Mouse (Mus musculus) left cerebral cortex, adult 8-10 months (tissue): ENCODE data around the gene Cct4. TPM values are rescaled to one million over a fixed set of nuclear protein-coding genes. Genes with fewer than 3 reads are reported as not detected.

Experiments
- DNase-seq, 2 experiments: peaks; one replicate each; pipeline ENCODE4 v3.0.0; 2022; ENCODE audit warnings: low spot score in 2 of 2
- total RNA-seq, 4 experiments: library from RNA; stranded (reverse); gene quantifications; 2 replicates each; pipeline ENCODE4 v1.2.4; 2022

Cct4 gene
- total RNA-seq, 4 experiments from 2014 or later, result 89.2 to 103 (median 95.6) TPM

DNA sequence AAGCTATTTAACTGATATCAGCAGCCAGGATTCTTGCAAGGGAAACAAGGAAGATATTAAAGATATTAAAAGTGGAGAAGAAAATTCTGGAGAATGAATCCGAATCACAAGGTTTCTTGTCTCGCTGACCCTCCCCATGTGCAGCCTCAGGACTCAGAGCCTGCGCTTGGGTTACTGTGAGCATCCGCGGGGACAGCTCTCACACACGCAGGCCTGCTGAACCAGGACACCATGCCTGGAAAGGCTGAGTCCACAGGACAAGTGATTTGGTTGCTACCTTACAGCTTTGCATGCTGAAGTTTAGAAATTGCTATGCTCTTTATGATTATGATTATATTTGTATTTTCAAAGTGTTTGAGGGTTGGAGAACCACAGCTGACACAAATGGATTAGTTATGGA lies 39.1 kb downstream of the Cct4 start:
- DNase-seq, result no peak

DNA sequence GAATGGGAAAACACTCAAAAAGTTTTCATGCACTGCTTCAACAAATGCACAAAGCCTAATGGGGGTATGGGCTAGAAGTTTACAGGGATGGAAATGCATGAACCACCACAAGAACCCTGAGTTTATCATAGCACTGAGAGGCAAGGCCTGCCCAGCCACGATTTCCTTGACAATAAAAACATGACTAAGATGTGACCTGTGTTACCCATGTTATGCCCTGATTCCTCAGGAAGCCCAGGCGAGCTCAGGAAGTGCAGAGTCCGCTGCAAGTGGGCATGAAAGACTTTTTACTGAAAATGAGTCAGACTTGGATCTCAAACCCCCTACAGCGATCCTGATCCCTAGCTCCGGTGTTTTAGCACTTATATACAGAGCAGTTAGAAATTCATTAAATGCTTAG lies 56.9 kb downstream of the Cct4 start:
- DNase-seq, result no peak

DNA sequence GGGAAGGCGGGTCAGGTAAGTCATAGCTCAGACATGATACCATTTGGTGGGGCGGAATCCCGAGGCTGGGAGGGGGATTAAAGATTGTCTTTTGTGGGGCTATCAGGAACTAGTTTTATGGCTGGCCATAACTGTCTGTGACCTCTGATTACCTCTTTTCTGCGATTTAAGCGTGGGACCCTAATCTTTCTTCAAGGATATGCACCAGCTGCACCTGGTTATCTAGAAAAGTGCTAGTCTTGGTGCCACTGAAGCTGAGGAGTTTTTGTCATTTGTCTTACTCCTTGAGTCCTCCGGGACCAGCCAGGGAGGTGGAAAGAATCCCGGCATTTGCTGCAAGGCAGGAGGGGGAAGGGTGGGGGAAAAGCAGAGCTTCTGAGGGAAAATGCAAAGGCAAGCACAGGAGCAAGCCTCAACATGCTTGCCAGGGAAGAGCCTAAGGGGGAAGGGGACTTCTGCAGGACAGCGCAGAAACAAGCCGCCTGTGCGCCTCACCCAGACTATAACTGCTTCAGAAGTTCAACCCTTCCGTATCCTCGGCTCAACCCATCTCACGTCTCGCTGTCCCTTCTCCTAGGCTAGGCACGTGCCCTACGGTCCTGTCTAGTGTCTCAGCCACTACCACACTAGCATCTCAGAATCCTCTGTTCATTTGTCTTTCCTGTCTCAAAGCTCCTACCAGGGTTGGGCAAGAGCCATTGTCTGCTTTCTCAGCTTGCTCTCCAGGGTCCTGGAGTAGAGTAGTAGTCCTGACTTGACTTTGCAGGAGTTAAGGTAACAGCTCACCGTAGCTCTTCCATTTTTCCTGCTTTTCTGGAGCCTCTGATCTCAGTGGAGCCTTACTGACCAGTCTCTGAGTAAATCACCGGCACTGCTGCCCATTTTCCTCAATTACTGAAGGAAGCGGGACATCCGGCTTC lies 57.6 kb downstream of the Cct4 start:
- DNase-seq, result no peak

DNA sequence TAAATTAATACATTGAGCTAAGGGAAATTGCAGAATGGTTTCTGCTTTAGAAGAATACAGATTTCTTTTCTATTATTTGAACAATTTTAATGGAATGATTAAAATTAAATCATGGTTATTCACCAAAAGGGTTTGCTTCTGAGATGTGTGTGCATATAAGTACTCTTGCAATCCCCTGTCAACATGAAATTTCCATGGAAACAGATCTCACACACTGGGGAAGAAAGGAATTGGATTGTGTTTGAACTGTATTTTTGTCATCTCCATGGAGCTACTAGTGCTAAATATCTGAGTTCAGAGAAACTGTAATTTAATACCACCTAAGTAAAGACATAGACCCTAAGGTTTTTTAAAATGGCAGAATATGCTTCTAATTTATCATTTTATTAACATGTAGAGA lies 59.3 kb downstream of the Cct4 start:
- no peak for DNase-seq

DNA sequence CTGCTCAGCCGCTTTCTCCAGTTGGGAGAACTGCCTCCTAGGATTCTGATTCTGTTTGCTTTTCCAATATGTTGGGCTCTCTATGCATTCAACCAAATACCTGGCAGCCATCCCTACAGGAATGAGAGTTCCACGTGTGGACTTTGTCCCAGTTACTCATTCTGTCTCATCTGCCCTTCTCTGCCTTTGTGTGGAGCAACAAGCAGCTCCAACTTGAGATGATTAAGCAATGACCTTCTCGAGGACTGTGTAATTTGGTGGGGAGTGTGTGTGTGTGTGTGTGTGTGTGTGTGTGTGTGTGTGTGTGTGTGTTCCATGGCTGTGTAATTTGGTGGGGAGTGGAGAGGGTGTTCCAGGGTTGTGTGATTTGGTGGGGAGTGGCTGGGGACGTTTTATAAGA lies 62.0 kb downstream of the Cct4 start:
- no peak for DNase-seq

Other genes with a start within 250 kb of the Cct4 start
- 10 to 100 TPM in 3 of 4 experiments, 1 to 10 TPM in 1; 6.2 to 24.7 (median 14.2) TPM for gene B3gnt2, start 129.6 kb upstream of the Cct4 start, total RNA-seq
- 10 to 100 TPM; 63.0 to 78.1 (median 72.0) TPM for gene Zrsr1, start 18.5 kb upstream of the Cct4 start, total RNA-seq
- 10 to 100 TPM; 11.1 to 24.0 (median 16.0) TPM for gene Gm28048, start 8.4 kb upstream of the Cct4 start, total RNA-seq
- gene Commd1, start 8.1 kb upstream of the Cct4 start, total RNA-seq, result 10 to 100 TPM; 32.2 to 47.5 (median 36.8) TPM
- gene Fam161a, start 17.0 kb downstream of the Cct4 start, total RNA-seq, result 1 to 10 TPM; 3.9 to 6.6 (median 5.2) TPM